Mouse (Mus musculus): ENCODE measurements around the gene Glipr1. TPM values are rescaled to one million over a fixed set of nuclear protein-coding genes. Genes with fewer than 3 reads are reported as not detected.
A peak's percentile ranks its signal among the peaks of the same experiment; 100 is the strongest.

Gene Glipr1
- total and polyA plus RNA-seq, 3 experiments, result 0.94 to 2.1 (median 1.2) TPM

DNA sequence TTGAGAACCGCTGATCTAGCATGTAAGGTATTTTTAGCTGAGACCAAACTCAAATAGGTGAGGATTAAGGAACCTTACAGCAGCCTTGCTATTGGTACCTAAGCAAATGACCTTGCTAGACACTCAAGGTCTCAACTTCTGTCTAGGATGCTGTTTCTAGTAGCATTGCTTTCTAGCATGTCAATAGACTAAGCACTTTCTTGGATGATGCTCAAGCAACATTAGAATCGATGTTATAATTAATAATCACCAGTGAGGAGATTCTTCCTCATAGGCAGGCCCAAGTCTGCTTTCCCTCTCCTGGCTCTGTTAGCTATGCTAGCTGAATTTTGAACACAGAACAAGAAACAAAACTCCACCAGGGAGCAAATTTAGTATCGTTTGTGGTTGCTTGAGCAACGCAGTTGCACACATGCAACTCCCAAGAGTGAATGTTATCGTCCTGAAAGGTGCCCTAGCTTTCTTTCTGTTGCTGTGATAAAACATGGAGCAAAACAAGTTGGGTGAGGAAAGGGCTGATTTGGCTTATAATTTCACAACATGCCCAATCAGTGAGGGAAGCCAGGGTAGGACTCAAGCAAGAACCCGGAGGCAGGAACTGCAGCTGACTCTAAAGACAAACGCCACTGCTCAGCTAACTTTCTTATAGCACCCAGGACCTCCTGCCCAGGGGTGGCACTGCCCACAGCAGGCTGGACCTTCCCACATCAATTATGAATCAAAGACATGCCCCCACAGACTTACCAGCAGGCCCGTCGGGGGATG, 493 bp downstream of the Glipr1 start:
- WGBS, result 73% methylated on average over 9 of the region's 9 CpGs
- Histone ChIP-seq H3K27ac (no peak overlapping the region), H3K4me1 (ENCODE audit: control insufficient read depth, insufficient read depth, low read length) (no peaks in the 10 kb centered on the region), H3K27me3 (ENCODE audit: control insufficient read depth, insufficient read depth, low read length) (no peaks in the 10 kb centered on the region), H3K36me3 (ENCODE audit: control insufficient read depth, insufficient read depth, low read length) (no peaks in the 10 kb centered on the region), H3K79me2 (replicated peaks; ENCODE audit: control insufficient read depth, insufficient read depth, low read length) (no peaks in the 10 kb centered on the region), H3K9ac (ENCODE audit: low read depth, low read length) (no peak overlapping the region), H3K4me3 (no peak overlapping the region)
- DNase-seq, result no peak
- intact Hi-C loops (cut with DNase I), result no loop called here
- TF ChIP-seq CTCF (IDR thresholded peaks at IDR 0.05) (no peak), EP300 (IDR thresholded peaks at IDR 0.05; ENCODE audit: insufficient read depth, low read depth, low read length) (no peak), POLR2A (IDR thresholded peaks at IDR 0.05; ENCODE audit: insufficient read depth, low read depth, low read length) (no peak)

DNA sequence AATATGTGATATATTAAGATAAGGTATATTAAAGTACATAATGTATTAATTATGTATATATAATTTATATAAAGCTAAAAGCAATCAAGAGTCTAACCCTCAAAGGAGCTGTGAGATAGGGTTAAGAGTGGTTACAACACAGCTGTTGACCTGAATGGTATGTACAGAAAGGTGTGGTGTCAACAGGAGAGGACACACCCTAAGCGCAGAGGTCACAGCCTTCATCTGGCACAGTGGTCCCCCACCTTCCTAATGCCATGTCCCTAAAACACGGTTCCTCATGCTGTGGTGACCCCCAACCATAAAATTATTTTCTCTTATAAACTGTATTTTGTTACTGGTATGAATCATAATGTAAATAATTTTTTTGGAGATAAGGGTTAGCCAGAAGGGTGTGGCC, 1.1 kb downstream of the Glipr1 start:
- H3K9ac ChIP-seq (ENCODE audit: low read depth, low read length), result no peak overlapping the region
- no peak overlapping the region for H3K4me3 ChIP-seq
- H3K27ac ChIP-seq, result no peak overlapping the region
- H3K27me3 ChIP-seq (ENCODE audit: control insufficient read depth, insufficient read depth, low read length), result no peaks in the 10 kb centered on the region
- no peaks in the 10 kb centered on the region for H3K36me3 ChIP-seq (ENCODE audit: control insufficient read depth, insufficient read depth, low read length)
- WGBS, result 87% methylated on average over 2 of the region's 2 CpGs
- TF ChIP-seq CTCF (IDR thresholded peaks at IDR 0.05) (no peak), EP300 (IDR thresholded peaks at IDR 0.05; ENCODE audit: insufficient read depth, low read depth, low read length) (no peak), POLR2A (IDR thresholded peaks at IDR 0.05; ENCODE audit: insufficient read depth, low read depth, low read length) (no peak)
- no peak for DNase-seq
- intact Hi-C loops (cut with DNase I), result no loop called here
- no peaks in the 10 kb centered on the region for H3K79me2 ChIP-seq (replicated peaks; ENCODE audit: control insufficient read depth, insufficient read depth, low read length)
- H3K4me1 ChIP-seq (ENCODE audit: control insufficient read depth, insufficient read depth, low read length), result no peaks in the 10 kb centered on the region

DNA sequence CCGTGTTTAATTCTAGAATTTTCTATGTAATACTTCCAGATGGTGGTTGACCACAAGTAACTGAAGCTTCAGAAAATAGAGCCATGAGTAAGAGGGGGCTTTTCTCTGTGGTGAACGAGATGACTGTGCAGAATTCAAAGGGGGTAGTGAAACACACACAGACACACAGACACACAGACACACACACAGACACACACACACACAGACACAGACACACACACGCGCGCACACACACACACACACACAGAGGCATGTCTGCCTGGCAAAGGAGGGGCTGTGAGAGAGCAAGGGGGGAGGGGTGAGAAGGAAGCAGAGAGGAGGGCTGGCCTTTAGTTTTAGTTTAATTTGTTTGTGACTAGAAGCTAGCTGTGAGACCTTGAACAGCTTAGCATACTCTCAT, 1.9 kb downstream of the Glipr1 start:
- 81% methylated on average over 5 of the region's 5 CpGs for WGBS
- H3K27ac ChIP-seq, result no peak overlapping the region
- intact Hi-C loops (cut with DNase I), result no loop called here
- no peak for TF ChIP-seq EP300 (IDR thresholded peaks at IDR 0.05; ENCODE audit: insufficient read depth, low read depth, low read length)
- no peak for TF ChIP-seq CTCF (IDR thresholded peaks at IDR 0.05)
- no peak for TF ChIP-seq POLR2A (IDR thresholded peaks at IDR 0.05; ENCODE audit: insufficient read depth, low read depth, low read length)
- no peaks in the 10 kb centered on the region for H3K27me3 ChIP-seq (ENCODE audit: control insufficient read depth, insufficient read depth, low read length)
- H3K4me1 ChIP-seq (ENCODE audit: control insufficient read depth, insufficient read depth, low read length), result no peaks in the 10 kb centered on the region
- H3K9ac ChIP-seq (ENCODE audit: low read depth, low read length), result no peak overlapping the region
- no peak for DNase-seq
- no peaks in the 10 kb centered on the region for H3K36me3 ChIP-seq (ENCODE audit: control insufficient read depth, insufficient read depth, low read length)
- no peak overlapping the region for H3K4me3 ChIP-seq
- H3K79me2 ChIP-seq (replicated peaks; ENCODE audit: control insufficient read depth, insufficient read depth, low read length), result no peaks in the 10 kb centered on the region

DNA sequence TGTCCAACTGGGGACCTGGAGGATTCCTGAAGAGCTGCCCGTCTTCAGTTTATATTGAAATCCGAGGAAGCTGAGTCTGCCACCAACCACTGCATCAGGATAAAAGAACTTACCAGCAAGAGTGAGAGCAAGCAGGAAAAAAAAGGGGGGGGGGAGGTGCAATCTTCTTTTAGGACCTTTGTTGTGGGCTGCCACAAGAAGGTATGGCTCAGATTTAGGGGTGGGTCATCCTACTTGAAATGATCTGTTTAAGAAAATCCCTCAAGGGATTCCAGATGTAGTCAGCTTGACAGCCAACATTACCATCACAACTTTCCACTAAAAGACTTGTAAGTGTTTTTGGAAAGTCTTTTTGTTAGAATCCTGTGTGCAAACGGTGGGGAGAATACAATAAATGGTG, 2.7 kb downstream of the Glipr1 start:
- intact Hi-C loops (cut with DNase I), result no loop called here
- Histone ChIP-seq H3K9ac (ENCODE audit: low read depth, low read length) (no peak overlapping the region), H3K36me3 (ENCODE audit: control insufficient read depth, insufficient read depth, low read length) (no peaks in the 10 kb centered on the region), H3K4me3 (no peak overlapping the region), H3K27me3 (ENCODE audit: control insufficient read depth, insufficient read depth, low read length) (no peaks in the 10 kb centered on the region), H3K79me2 (replicated peaks; ENCODE audit: control insufficient read depth, insufficient read depth, low read length) (no peaks in the 10 kb centered on the region), H3K4me1 (ENCODE audit: control insufficient read depth, insufficient read depth, low read length) (no peaks in the 10 kb centered on the region), H3K27ac (no peak overlapping the region)
- 62% methylated on average over 3 of the region's 3 CpGs for whole genome bisulfite sequencing
- TF ChIP-seq POLR2A (IDR thresholded peaks at IDR 0.05; ENCODE audit: insufficient read depth, low read depth, low read length) (no peak), CTCF (IDR thresholded peaks at IDR 0.05) (no peak), EP300 (IDR thresholded peaks at IDR 0.05; ENCODE audit: insufficient read depth, low read depth, low read length) (no peak)
- DNase-seq, result no peak

DNA sequence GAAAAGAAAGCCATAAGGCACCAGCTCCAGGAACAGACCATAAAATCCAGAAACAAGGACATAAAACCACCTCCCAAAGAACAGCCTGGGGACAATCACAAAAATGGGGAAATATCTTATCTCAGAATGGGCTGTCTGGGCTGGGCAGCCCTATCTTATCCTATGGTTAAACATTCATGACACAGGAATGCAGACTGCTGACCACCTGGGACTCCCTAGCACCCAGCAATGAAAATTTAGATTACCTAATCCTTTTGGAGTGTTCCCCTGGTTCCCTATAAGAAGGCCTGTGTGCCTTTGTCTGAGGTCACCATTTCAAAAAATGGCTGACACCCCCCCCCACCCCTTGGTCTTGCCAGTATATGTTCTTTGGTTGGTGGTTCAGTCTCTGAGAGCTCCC, 4.8 kb downstream of the Glipr1 start:
- Histone ChIP-seq H3K27me3 (ENCODE audit: control insufficient read depth, insufficient read depth, low read length) (no peaks in the 10 kb centered on the region), H3K4me3 (no peak overlapping the region), H3K79me2 (replicated peaks; ENCODE audit: control insufficient read depth, insufficient read depth, low read length) (no peaks in the 10 kb centered on the region), H3K4me1 (ENCODE audit: control insufficient read depth, insufficient read depth, low read length) (no peaks in the 10 kb centered on the region), H3K9ac (ENCODE audit: low read depth, low read length) (no peak overlapping the region), H3K27ac (no peak overlapping the region), H3K36me3 (ENCODE audit: control insufficient read depth, insufficient read depth, low read length) (no peaks in the 10 kb centered on the region)
- intact Hi-C loops (cut with DNase I), result no loop called here
- DNase-seq, result no peak
- TF ChIP-seq CTCF (IDR thresholded peaks at IDR 0.05) (no peak), POLR2A (IDR thresholded peaks at IDR 0.05; ENCODE audit: insufficient read depth, low read depth, low read length) (no peak), EP300 (IDR thresholded peaks at IDR 0.05; ENCODE audit: insufficient read depth, low read depth, low read length) (no peak)

DNA sequence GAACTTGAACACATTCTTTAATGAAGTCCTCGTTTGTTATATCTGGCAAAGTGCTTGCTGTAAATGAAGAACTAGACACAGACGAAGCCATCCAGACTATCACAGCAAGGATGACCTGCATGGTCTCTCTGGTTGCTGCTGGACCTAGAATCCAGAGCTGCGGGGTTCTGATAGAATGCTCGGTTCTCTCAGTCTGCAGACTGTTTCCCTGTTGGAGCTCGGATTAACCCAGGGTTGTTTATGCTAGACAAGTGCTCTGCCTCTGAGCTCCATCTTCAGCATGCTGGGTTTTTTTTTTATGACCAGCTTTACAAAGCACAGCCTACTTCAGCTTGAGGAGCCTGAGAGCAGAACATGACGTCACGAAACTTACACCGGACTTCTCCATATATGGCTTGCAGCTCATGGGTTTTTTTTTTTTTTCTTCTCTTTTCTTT, 5.5 kb downstream of the Glipr1 start:
- Histone ChIP-seq H3K79me2 (replicated peaks; ENCODE audit: control insufficient read depth, insufficient read depth, low read length) (no peaks in the 10 kb centered on the region), H3K4me1 (ENCODE audit: control insufficient read depth, insufficient read depth, low read length) (no peaks in the 10 kb centered on the region), H3K27ac (no peak overlapping the region), H3K9ac (ENCODE audit: low read depth, low read length) (no peak overlapping the region), H3K4me3 (no peak overlapping the region), H3K27me3 (ENCODE audit: control insufficient read depth, insufficient read depth, low read length) (no peaks in the 10 kb centered on the region), H3K36me3 (ENCODE audit: control insufficient read depth, insufficient read depth, low read length) (no peaks in the 10 kb centered on the region)
- WGBS, result 60% methylated on average over 8 of the region's 8 CpGs
- TF ChIP-seq POLR2A (IDR thresholded peaks at IDR 0.05; ENCODE audit: insufficient read depth, low read depth, low read length), result no peak
- TF ChIP-seq EP300 (IDR thresholded peaks at IDR 0.05; ENCODE audit: insufficient read depth, low read depth, low read length), result no peak
- no peak for TF ChIP-seq CTCF (IDR thresholded peaks at IDR 0.05)
- peak in 1 of 2 experiments; percentile 13 for DNase-seq
- intact Hi-C loops (cut with DNase I), result no loop called here

Measured in heart, adult 2 months (tissue).